Mouse (Mus musculus): ENCODE data around the gene Eif4e2.

GRCm38 (mm10) chr1:87274134-87274533 lies 60.4 kb downstream of the Eif4e2 start:
- no peak for TF ChIP-seq EP300 (IDR thresholded peaks at IDR 0.05)
- TF ChIP-seq CTCF (IDR thresholded peaks at IDR 0.05) = no peak
